Mouse (Mus musculus) central nervous system, embryonic 18 days (tissue): ENCODE results near the gene Bloc1s3. TPM values are rescaled to one million over a fixed set of nuclear protein-coding genes. Genes with fewer than 3 reads are reported as not detected.

Source experiments
- polyA plus RNA-seq: library from polyadenylated mRNA; depleted of rRNA; stranded (reverse); fragments of >200 nt; gene quantifications from 2 replicates; pipeline ENCODE4 v1.2.3, GENCODE M21; 2012; rRNA removed

The Bloc1s3 gene
- polyA plus RNA-seq = 12.0 and 12.1 TPM in 2 replicates

DNA sequence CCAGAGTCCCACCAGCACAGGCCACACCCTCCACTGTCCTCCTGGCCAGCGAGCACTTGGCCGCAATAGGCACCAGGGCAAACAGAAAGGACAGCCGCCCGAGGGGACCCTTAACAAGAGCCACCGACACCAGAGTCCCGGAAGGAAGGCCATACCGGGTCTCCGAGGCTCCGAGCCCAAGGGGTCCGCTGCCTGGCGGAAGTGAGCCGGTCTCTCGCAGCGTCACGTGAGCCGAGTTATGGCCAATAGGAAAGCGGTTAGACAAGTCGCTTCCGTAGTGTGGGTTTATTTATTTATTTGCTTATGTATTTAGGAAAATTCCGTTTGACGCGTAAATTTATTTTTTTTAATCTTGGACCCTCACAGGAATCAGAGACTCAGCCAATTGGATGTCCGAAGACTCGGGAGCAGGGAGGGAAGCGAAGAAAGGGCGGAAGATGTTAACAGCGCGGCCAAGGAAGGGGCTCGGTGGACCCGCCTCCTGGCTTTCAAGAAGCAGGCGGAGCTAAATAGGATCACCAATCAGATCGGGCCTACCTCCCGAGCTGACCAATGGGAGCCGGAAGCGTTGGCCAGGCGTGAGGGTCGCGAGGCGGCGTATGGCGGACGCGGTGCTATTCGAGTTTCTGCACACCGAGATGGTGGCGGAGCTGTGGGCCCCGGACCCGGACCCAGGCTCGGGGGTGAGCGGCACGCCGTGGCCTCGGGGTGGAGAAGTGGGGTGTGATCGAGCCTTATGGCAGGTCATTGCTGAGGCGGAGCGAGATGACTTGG lies at the start of gene Bloc1s3, which contains the start of gene Trappc6a:
Gene Bloc1s3, minus strand, starts transcription at position 218 of the 774 bp plus-strand sequence.
Gene Trappc6a, plus strand, starts transcription at position 246 of the 774 bp plus-strand sequence.

DNA sequence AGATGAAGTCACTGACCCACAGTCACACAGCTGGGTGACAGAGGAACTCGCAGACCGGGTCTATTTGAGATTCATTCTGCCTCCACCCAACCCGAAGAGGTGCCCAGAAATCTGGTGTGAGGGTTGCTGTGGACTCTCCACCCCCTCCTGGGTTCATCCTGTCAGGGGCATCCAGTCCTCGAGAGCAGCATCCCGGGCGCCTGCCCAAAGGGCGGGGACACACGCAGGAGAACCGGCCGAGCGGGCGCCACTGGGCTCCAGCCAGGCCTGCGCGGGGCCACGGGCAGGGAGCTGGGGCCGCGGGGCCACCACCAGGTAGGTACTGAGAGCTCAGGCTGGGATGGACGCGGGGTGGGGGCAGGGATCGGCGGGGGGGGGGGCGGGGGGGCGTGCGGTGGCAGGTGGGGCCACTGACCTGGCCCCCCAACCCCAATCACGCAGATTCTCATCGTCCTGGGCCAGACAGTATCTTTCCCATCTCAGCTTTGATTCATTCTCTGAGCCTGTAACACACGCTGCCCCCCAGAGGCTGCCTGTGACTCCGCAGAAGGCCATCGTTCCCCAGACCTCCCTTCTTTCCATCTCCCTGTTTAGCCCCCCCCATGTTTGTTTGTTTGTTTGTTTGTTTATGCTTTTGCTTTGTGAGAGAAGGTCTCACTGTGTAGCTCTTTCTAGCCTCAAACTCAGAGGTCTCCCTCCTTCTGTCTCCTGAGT lies 9.6 kb upstream of the Bloc1s3 start, which contains the start of gene Nkpd1:
Gene Nkpd1, plus strand, starts transcription at position 187 of the 714 bp plus-strand sequence.

DNA sequence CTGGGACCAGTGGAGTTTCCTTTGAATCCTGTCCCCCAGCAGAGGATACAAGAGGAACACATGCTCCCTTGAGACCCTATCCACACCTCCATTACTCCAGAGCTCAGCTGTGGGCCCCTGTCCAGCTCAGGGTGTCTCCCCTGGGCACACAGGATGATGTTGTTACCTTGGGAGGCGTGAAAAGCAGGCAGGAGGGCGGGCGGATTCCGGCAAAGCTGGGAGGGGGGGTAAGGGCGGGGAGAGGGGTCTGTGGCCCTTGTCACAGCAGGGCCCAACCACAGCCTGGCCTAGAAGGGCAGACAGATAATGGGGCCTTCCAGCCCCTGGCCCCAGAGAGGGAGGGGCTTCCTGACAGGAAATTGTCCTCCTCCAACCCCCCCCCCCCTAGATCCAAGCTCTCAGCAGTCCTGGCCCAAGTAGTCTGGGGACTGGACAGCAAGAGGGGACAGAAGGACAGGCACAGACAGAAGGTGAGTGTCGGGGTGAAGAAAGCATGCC lies 45.2 kb downstream of the Bloc1s3 start, which contains the start of gene Exoc3l2:
Gene Exoc3l2, plus strand, starts transcription at position 448 of the 498 bp plus-strand sequence.

DNA sequence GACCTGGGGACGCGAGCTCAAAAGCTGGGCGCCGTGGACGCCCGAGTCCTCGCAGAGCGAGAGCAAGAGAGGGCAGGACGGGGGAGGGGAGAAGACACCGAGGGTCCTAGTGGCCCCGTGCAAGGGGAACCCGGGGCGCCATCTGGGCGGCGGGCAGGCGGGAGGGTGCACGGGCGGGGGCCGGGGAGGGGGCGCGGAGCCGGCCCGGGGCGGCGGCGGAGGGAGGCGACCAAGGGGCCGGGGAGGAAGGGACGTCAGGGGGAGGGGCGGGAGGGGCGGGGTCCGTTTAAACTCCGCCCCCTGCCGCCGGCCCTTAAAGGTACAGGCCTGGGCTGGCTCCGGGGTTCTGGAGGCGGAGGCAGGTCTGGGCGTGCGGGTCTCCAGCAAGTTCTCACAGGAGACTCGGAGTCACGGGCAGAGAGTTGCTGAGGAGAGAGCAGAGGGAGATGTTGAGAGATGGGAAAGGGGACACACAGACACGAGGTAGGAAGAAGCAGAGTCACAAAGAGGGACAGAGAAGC lies 49.5 kb downstream of the Bloc1s3 start, which contains the start of gene Mark4:
Gene Mark4, minus strand, starts transcription at position 231 of the 521 bp plus-strand sequence.

Other genes starting within 250 kb of the Bloc1s3 start
- 65.0 and 68.3 TPM in 2 replicates for gene Vasp, start 236.6 kb downstream of the Bloc1s3 start, polyA plus RNA-seq
- 1.6 and 2.0 TPM in 2 replicates for gene Ppm1n, start 228.3 kb downstream of the Bloc1s3 start, polyA plus RNA-seq
- 155 and 161 TPM in 2 replicates for gene Rtn2, start 225.7 kb downstream of the Bloc1s3 start, polyA plus RNA-seq
- 0.25 and 0.71 TPM in 2 replicates for gene Fosb, start 198.3 kb downstream of the Bloc1s3 start, polyA plus RNA-seq
- gene Ercc1, start 163.6 kb downstream of the Bloc1s3 start, polyA plus RNA-seq = 72.9 and 73.8 TPM in 2 replicates
- 14.2 and 15.3 TPM in 2 replicates for gene Cd3eap, start 148.9 kb downstream of the Bloc1s3 start, polyA plus RNA-seq
- gene Ppp1r13l, start 148.6 kb downstream of the Bloc1s3 start, polyA plus RNA-seq = 4.4 and 5.1 TPM in 2 replicates
- gene Ercc2, start 126.4 kb downstream of the Bloc1s3 start, polyA plus RNA-seq = 77.4 and 78.3 TPM in 2 replicates
- gene Klc3, start 104.3 kb downstream of the Bloc1s3 start, polyA plus RNA-seq = 1.6 and 2.1 TPM in 2 replicates
- 0.36 and 148 TPM in 2 replicates for gene Ckm, start 103.6 kb downstream of the Bloc1s3 start, polyA plus RNA-seq
- 47.3 and 55.6 TPM in 2 replicates for gene Mark4, start 49.5 kb downstream of the Bloc1s3 start, polyA plus RNA-seq
- 0.31 and 0.70 TPM in 2 replicates for gene Exoc3l2, start 45.0 kb downstream of the Bloc1s3 start, polyA plus RNA-seq
- 19.9 and 24.6 TPM in 2 replicates for gene Trappc6a, start within 50 bp of the Bloc1s3 start, polyA plus RNA-seq
- 1.3 TPM in 2 replicates for gene Nkpd1, start 9.5 kb upstream of the Bloc1s3 start, polyA plus RNA-seq
- 112 and 114 TPM in 2 replicates for gene Ppp1r37, start 54.7 kb upstream of the Bloc1s3 start, polyA plus RNA-seq
- gene Zfp296, start 68.9 kb upstream of the Bloc1s3 start, polyA plus RNA-seq = 1.2 and 1.5 TPM in 2 replicates
- 64.8 and 70.8 TPM in 2 replicates for gene Gemin7, start 69.2 kb upstream of the Bloc1s3 start, polyA plus RNA-seq
- 142 and 146 TPM in 2 replicates for gene Clasrp, start 96.1 kb upstream of the Bloc1s3 start, polyA plus RNA-seq
- gene Relb, start 121.1 kb upstream of the Bloc1s3 start, polyA plus RNA-seq = 5.8 and 6.2 TPM in 2 replicates
- gene Clptm1, start 156.7 kb upstream of the Bloc1s3 start, polyA plus RNA-seq = 96.6 and 100 TPM in 2 replicates
- gene Apoc2, start 169.6 kb upstream of the Bloc1s3 start, polyA plus RNA-seq = 0.19 TPM in 1 of 2 replicates, not detected in the other
- gene Gm44805, start 173.1 kb upstream of the Bloc1s3 start, polyA plus RNA-seq = not detected in 2 replicates
- gene Apoc4, start 173.1 kb upstream of the Bloc1s3 start, polyA plus RNA-seq = not detected in 2 replicates
- 1.6 and 2.7 TPM in 2 replicates for gene Apoc1, start 184.3 kb upstream of the Bloc1s3 start, polyA plus RNA-seq
- 863 and 1,072 TPM in 2 replicates for gene Apoe, start 190.8 kb upstream of the Bloc1s3 start, polyA plus RNA-seq
- gene Tomm40, start 207.1 kb upstream of the Bloc1s3 start, polyA plus RNA-seq = 103 and 109 TPM in 2 replicates
- 37.8 and 38.6 TPM in 2 replicates for gene Nectin2, start 242.1 kb upstream of the Bloc1s3 start, polyA plus RNA-seq